9 mouse cellular contexts compared by ENCODE assay signal in the genomic region with DNA sequence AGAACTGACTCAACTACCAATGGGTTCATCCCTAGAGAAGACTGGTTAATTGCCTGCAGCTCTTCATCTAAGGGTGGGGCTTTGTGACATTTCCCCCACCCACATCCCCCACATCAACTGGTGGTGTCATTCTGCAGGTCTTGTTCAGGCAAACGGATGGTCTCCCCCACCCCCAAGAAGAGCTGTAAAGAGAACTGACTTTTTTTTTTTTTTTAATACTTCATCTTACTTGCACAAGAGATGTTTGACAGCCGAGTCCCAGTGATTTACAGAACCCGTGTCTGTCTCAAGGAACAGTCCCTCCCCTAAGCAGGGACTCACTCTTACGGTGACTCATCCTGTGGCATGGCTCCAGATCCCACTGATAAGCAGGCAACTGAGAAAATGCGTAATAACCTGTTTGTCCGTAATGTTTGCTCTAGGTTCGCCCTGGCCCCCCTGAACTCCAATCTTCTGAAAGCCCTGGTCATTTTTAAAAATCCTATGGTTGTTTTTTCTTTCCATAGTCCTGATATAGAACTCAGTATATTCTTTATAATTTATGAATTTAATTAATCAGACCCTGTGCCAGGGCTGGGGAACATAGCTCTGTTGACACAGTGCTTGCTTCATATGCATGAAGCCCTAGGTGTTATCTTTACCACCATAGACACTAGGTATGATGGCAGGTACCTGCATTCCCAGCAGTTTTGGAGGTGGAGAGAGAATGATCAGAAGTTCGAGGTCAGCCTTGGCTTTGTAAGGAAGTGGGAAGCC. TPM values are rescaled to one million over a fixed set of nuclear protein-coding genes. Genes with fewer than 3 reads are reported as not detected.
DNase-seq lines count a peak whose midpoint lies in the region; ATAC-seq lines count a peak whose summit lies in the region.
"Had no signal": no experiment of that assay in that cellular context is flagged by ENCODE, and none has a peak within 500 bp of the region (broad histone marks: within the 10 kb centered on the region; RNA-seq: fewer than 3 reads in every experiment).

No protein-coding gene starts in this region.

- no peak for ATAC-seq in cerebellum, adult (ENCODE audit: insufficient number of reproducible peaks, low FRiP score, low TSS enrichment)

- DNase-seq in cerebellum, postnatal 14 days: peak; percentile 82 to 88
- peak; percentile 95 for DNase-seq in 416B (ENCODE audit: low read depth)
- DNase-seq in adrenal gland, postnatal 4 days (ENCODE audit: low spot score in 2 of 2): peak; percentile 45 to 75
- peak; percentile 61 for DNase-seq in lung, postnatal 10 days
- DNase-seq in retina, embryonic 14.5 days (ENCODE audit: low spot score): no peak
- DNase-seq in right cerebral cortex, postnatal 10 days (ENCODE audit: low spot score in 2 of 2): no peak
- DNase-seq in layer of hippocampus, adult 9-10 months (ENCODE audit: low spot score): no peak
- DNase-seq: liver, embryonic 13.5 days had no signal

RNA-seq across cellular contexts. Expression of a gene that starts 5.8 kb away (rescaled TPM):
- 100 to 1,000 TPM; 214 to 231 TPM for total RNA-seq in adrenal gland, postnatal 4 days (2021)

RNA-seq across cellular contexts. Expression of a gene that starts 35.7 kb away (rescaled TPM):
- 1 to 10 TPM; 5.6 to 8.2 TPM for total RNA-seq in adrenal gland, postnatal 4 days (2021)

Comparison
In these comparisons a context has a peak if more than half of its experiments do, and no peak if none do; other contexts are left out.
1. DNase-seq: peak in cerebellum, postnatal 14 days (2 of 2), 416B (single experiment), adrenal gland, postnatal 4 days (2 of 2) and lung, postnatal 10 days (single experiment); none in retina, embryonic 14.5 days (single experiment), right cerebral cortex, postnatal 10 days (0 of 2) and layer of hippocampus, adult 9-10 months (single experiment).